Mouse (Mus musculus): ENCODE data around the gene Inpp5d.

Inpp5d gene

GRCm38 (mm10) chr1:87624826-87625225 is 4.7 kb downstream of the Inpp5d start:
- in situ Hi-C loops (cut with MseI, MboI) = no loop called here

GRCm38 (mm10) chr1:87625254-87626025 is 5.3 kb downstream of the Inpp5d start:
- in situ Hi-C loops (cut with MseI, MboI) = no loop called here

- in situ Hi-C loops (cut with MseI, MboI) = no loop called here
Observed at GRCm38 (mm10) chr1:87626344-87626743, 6.2 kb downstream of the Inpp5d start.

GRCm38 (mm10) chr1:87628085-87628484 is 8.0 kb downstream of the Inpp5d start:
- in situ Hi-C loops (cut with MseI, MboI) = no loop called here

GRCm38 (mm10) chr1:87631584-87631983 is 11.5 kb downstream of the Inpp5d start:
- in situ Hi-C loops (cut with MseI, MboI) = no loop called here

- in situ Hi-C loops (cut with MseI, MboI) = no loop called here
Observed at GRCm38 (mm10) chr1:87632163-87632562, 12.1 kb downstream of the Inpp5d start.

GRCm38 (mm10) chr1:87636716-87637117 is 16.6 kb downstream of the Inpp5d start:
- in situ Hi-C loops (cut with MseI, MboI) = no loop called here

GRCm38 (mm10) chr1:87637121-87637877 is 17.2 kb downstream of the Inpp5d start:
- in situ Hi-C loops (cut with MseI, MboI) = no loop called here

- in situ Hi-C loops (cut with MseI, MboI) = no loop called here
Observed at GRCm38 (mm10) chr1:87637878-87638600, 17.9 kb downstream of the Inpp5d start.

- in situ Hi-C loops (cut with MseI, MboI) = no loop called here
Observed at GRCm38 (mm10) chr1:87639724-87640123, 19.6 kb downstream of the Inpp5d start.

- in situ Hi-C loops (cut with MseI, MboI) = no loop called here
Observed at GRCm38 (mm10) chr1:87640165-87640661, 20.1 kb downstream of the Inpp5d start.

- in situ Hi-C loops (cut with MseI, MboI) = no loop called here
Observed at GRCm38 (mm10) chr1:87643016-87643415, 22.9 kb downstream of the Inpp5d start.

GRCm38 (mm10) chr1:87645041-87645440 is 24.9 kb downstream of the Inpp5d start:
- in situ Hi-C loops (cut with MseI, MboI) = no loop called here

- in situ Hi-C loops (cut with MseI, MboI) = no loop called here
Observed at GRCm38 (mm10) chr1:87645748-87646147, 25.6 kb downstream of the Inpp5d start.

GRCm38 (mm10) chr1:87647820-87648219 is 27.7 kb downstream of the Inpp5d start:
- in situ Hi-C loops (cut with MseI, MboI) = no loop called here

GRCm38 (mm10) chr1:87648657-87649056 is 28.5 kb downstream of the Inpp5d start:
- in situ Hi-C loops (cut with MseI, MboI) = no loop called here

GRCm38 (mm10) chr1:87649219-87649805 is 29.2 kb downstream of the Inpp5d start:
- in situ Hi-C loops (cut with MseI, MboI) = no loop called here

- in situ Hi-C loops (cut with MseI, MboI) = no loop called here
Observed at GRCm38 (mm10) chr1:87649958-87650474, 29.9 kb downstream of the Inpp5d start.

- in situ Hi-C loops (cut with MseI, MboI) = no loop called here
Observed at GRCm38 (mm10) chr1:87650611-87651079, 30.5 kb downstream of the Inpp5d start.

- in situ Hi-C loops (cut with MseI, MboI) = no loop called here
Observed at GRCm38 (mm10) chr1:87651436-87651835, 31.3 kb downstream of the Inpp5d start.

GRCm38 (mm10) chr1:87655101-87655500 is 35.0 kb downstream of the Inpp5d start:
- in situ Hi-C loops (cut with MseI, MboI) = no loop called here

Data from mouse trophoblast stem cell (cell line).